Mouse (Mus musculus) retina, postnatal 7 days (tissue): ENCODE results near the gene Cdkn2aipnl.

ENCODE experiments used
- DNase-seq: peaks from one replicate; pipeline ENCODE4 v3.0.0-alpha.2; 2012; ENCODE audit warnings: low read depth, low spot score

Cdkn2aipnl gene

GRCm38 (mm10) chr11:52003772-52004528 is 36.5 kb downstream of the Cdkn2aipnl start, which contains the start of gene Cdkl3:
TSS of gene Cdkl3 (plus strand) at chr11:52004221.
- DNase-seq = peak; percentile 92

GRCm38 (mm10) chr11:52005586-52005985 is 38.1 kb downstream of the Cdkn2aipnl start:
- no peak for DNase-seq

GRCm38 (mm10) chr11:52011011-52011410 is 43.5 kb downstream of the Cdkn2aipnl start:
- DNase-seq = no peak

- no peak for DNase-seq
Measured at GRCm38 (mm10) chr11:52011541-52011940, 44.1 kb downstream of the Cdkn2aipnl start.

- DNase-seq = no peak
Measured at GRCm38 (mm10) chr11:52018217-52018616, 50.8 kb downstream of the Cdkn2aipnl start.
